Mouse (Mus musculus) neural tube, embryonic 11.5 days (tissue): ENCODE measurements around the gene Itih3. TPM values are rescaled to one million over a fixed set of nuclear protein-coding genes. Genes with fewer than 3 reads are reported as not detected.

Source experiments
- ATAC-seq: fragments of 200-750 bp; cut with Nextera tagmentation; 2 replicates; pipeline ENCODE4 v1.8.0; 2017; ENCODE audit warnings: moderate number of reproducible peaks, mild to moderate bottlenecking, moderate TSS enrichment, moderate library complexity; ENCODE audit not compliant: insufficient read depth, low FRiP score, low TSS enrichment
- DNase-seq: peaks from one replicate; pipeline ENCODE4 v3.0.0-alpha.2; 2015; ENCODE audit warnings: low spot score
- H3K27ac ChIP-seq: fragments of 300-500 bp; sonication (generic); 2 replicates; pipeline ENCODE4 v1.5.1; 2014; ENCODE audit warnings: low read depth, mild to moderate bottlenecking, low read length
- H3K27me3 ChIP-seq: fragments of 300-500 bp; sonication (generic); 2 replicates; pipeline ENCODE4 v1.6.1; 2014; ENCODE audit warnings: mild to moderate bottlenecking, low read length, mixed read lengths; ENCODE audit not compliant: control insufficient read depth, insufficient read depth
- H3K36me3 ChIP-seq: fragments of 300-500 bp; sonication (generic); 2 replicates; pipeline ENCODE4 v1.6.1; 2014; ENCODE audit warnings: mild to moderate bottlenecking, low read length, moderate library complexity, mixed read lengths; ENCODE audit not compliant: control insufficient read depth, insufficient read depth
- H3K4me1 ChIP-seq: fragments of 300-500 bp; sonication (generic); 2 replicates; pipeline ENCODE4 v1.6.1; 2014; ENCODE audit warnings: low read length, mixed read lengths; ENCODE audit not compliant: control insufficient read depth, insufficient read depth
- H3K4me2 ChIP-seq: fragments of 300-500 bp; sonication (generic); 2 replicates; pipeline ENCODE4 v1.6.1; 2014; ENCODE audit warnings: low read depth, mild to moderate bottlenecking, moderate library complexity
- H3K4me3 ChIP-seq: fragments of 300-500 bp; sonication (generic); 2 replicates; pipeline ENCODE4 v1.5.1; 2014; ENCODE audit warnings: low read depth, low read length
- H3K9ac ChIP-seq: fragments of 300-500 bp; sonication (generic); 2 replicates; pipeline ENCODE4 v1.6.1; 2014; ENCODE audit warnings: mild to moderate bottlenecking, low read length
- H3K9me3 ChIP-seq: fragments of 300-500 bp; sonication (generic); 2 replicates; pipeline ENCODE4 v1.6.1; 2016; ENCODE audit warnings: low read length; ENCODE audit not compliant: control insufficient read depth
- WGBS: fragments of 180-500 bp; shearing (Covaris S2); extraction: QIAGEN DNeasy Blood & Tissue Kit; methylation state at CpG from one replicate; pipeline ENCODE4 v1.1.7; 2014; 5-methylcytosine and 5-hydroxymethylcytosine counted together
- polyA plus RNA-seq: library from polyadenylated mRNA; unstranded; fragments of >200 nt; fragmentation: Nextera tagmentation; extraction: Ambion mirVana; gene quantifications from 2 replicates; pipeline ENCODE4 v1.2.1, GENCODE M21; 2014

Gene Itih3
- polyA plus RNA-seq, 1 experiment from 2014 or later: not detected

DNA sequence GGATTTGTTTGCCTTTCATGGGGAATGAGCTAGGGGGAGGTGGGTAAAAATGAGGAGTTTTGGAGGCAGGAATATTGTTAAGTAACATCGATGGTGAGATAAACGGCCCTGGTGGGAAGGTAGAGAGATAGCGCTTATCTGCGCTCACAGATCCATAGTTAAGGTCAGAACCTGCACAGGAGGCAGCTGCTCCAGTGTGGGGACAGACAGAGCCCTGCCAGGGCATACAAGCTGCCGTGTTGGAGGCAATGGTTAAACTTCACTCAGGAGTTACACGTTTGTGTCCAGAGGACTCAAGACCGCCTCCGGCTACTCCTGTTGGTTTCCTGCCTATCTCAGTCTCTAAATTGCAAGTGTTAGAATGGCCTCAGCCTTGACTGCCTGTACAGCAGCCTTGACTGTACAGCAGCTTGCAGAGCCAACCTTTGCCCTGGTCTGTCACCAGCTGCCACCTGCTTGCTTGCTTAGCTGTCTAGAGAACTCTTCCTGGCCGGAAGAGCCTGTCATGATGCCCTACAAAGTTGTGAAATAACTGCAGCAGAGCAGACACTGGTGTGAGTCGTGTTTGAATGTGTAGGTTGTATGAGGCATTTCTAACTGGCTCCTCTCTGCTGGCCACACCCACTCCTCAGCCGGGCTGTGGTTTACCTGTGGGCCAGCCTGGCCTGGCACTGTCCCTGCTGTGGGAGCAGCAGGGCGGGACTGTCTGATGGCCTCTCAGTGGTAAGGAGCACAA is 48.3 kb downstream of the Itih3 start:
- Histone ChIP-seq H3K4me3 (no peak overlapping the region), H3K27ac (no peak overlapping the region), H3K4me2 (no peak overlapping the region), H3K9me3 (no peaks in the 10 kb centered on the region), H3K36me3 (no peaks in the 10 kb centered on the region), H3K4me1 (no peaks in the 10 kb centered on the region), H3K9ac (no peak overlapping the region), H3K27me3 (no peaks in the 10 kb centered on the region)
- WGBS: 92% methylated on average over 12 of the region's 12 CpGs
- no peak for DNase-seq
- ATAC-seq: no peak

DNA sequence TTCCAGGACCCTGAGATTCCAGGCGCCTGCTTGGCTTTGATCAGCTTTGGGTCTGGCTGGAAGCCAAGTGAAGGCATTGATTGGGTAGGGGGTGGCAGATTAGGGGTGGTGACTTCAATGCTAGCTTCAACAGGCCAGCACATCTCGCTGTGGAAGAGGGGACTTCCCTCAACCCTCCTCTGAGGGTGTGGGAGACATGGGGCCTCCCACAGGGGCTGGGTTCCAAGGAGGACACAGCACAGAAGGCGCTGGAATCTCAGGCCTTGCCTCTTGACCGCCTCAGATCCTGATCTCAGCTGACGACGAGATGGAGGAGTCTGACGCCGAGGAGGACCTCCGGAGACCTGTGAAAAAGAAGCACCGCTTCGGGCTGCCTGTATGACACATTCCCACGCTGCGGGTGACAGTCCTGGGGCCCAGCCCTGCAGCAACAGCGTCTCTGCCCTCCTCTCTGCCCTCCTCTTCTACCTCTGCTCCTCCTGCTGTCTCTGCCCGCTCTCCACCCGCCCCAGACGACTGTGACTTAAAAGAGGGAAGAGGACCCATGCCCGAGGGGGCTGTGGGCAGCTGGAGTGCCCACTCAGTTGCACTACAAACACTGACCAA is 49.4 kb downstream of the Itih3 start:
- no peaks in the 10 kb centered on the region for H3K9me3 ChIP-seq
- WGBS: 84% methylated on average over 18 of the region's 18 CpGs
- ATAC-seq: no peak
- no peaks in the 10 kb centered on the region for H3K27me3 ChIP-seq
- no peak overlapping the region for H3K27ac ChIP-seq
- no peak overlapping the region for H3K4me2 ChIP-seq
- H3K36me3 ChIP-seq: no peaks in the 10 kb centered on the region
- H3K4me1 ChIP-seq: no peaks in the 10 kb centered on the region
- no peak for DNase-seq
- H3K9ac ChIP-seq: no peak overlapping the region
- no peak overlapping the region for H3K4me3 ChIP-seq

DNA sequence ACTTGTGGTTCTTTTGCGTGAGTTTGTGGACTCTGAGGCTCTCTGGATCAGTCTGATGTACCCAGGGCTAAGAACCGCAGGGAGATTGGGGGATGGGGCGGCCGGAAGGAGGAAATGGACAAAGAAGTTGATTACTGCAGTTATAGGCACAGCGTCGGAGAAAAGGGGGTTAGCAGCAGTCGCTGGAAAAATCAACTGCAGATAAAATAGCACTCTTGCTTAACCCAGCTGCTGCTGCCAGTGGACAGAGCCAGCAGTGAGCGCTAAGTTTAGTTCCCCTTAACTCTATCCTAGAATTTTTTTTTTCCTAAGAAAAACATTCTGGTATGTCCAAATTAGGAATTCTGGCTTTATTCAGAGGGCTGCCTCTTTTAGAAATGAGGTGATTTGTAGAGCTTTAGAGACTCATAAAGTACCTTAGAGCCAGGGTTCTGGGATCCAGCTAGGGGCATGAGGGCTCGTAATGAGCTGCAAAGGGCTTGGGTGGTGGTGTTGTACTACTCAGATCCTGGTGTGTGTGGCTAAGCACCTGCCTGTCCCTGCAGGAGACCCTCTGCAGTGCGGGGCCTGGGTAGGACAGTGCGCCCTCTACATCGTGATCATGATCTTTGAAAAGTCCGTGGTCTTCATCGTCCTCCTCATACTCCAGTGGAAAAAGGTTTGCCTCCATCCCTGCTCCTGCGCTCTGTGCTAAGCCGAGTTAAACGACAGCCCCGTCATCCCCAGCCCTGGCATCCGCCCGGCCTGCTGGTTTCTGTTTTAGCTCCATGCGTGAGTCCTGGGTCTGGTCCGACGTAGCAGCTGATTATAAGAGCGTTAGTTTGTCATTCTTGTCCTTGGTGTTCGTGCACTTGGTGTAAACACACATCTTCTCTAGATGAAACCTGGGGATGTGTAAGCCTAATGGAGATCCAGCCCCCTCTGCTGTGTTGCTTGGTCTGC is 53.1 kb downstream of the Itih3 start:
- ATAC-seq: no peak
- H3K4me1 ChIP-seq: no peaks in the 10 kb centered on the region
- no peak overlapping the region for H3K4me3 ChIP-seq
- no peak overlapping the region for H3K9ac ChIP-seq
- no peak overlapping the region for H3K27ac ChIP-seq
- no peak for DNase-seq
- WGBS: 78% methylated on average over 25 of the region's 25 CpGs
- no peaks in the 10 kb centered on the region for H3K36me3 ChIP-seq
- no peak overlapping the region for H3K4me2 ChIP-seq
- no peaks in the 10 kb centered on the region for H3K27me3 ChIP-seq
- no peaks in the 10 kb centered on the region for H3K9me3 ChIP-seq

DNA sequence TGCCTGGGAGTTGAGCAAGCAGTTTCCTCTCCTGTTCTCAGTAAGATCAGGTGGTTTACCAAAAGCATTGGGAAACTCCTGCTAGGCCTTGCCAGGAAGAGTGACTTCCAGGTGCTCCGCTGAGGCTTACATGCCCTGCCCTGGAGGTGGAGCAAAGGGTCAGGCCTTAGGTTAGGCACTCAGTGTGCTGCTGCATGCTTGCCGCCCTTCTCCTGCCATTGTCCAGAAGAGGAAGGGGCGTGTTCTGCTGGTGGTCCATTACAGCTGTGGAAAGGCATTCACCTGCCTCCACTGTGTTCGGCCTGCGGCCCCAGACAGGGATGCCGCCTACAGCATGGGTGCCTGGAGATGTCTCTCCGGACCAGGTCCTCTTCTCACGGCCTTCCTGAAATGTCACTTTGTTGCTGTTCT is 54.2 kb downstream of the Itih3 start:
- Histone ChIP-seq H3K4me2 (no peak overlapping the region), H3K27me3 (no peaks in the 10 kb centered on the region), H3K9me3 (no peaks in the 10 kb centered on the region), H3K4me3 (no peak overlapping the region), H3K9ac (no peak overlapping the region), H3K36me3 (no peaks in the 10 kb centered on the region), H3K27ac (no peak overlapping the region), H3K4me1 (no peaks in the 10 kb centered on the region)
- no peak for DNase-seq
- WGBS: 84% methylated on average over 8 of the region's 8 CpGs
- ATAC-seq: no peak

DNA sequence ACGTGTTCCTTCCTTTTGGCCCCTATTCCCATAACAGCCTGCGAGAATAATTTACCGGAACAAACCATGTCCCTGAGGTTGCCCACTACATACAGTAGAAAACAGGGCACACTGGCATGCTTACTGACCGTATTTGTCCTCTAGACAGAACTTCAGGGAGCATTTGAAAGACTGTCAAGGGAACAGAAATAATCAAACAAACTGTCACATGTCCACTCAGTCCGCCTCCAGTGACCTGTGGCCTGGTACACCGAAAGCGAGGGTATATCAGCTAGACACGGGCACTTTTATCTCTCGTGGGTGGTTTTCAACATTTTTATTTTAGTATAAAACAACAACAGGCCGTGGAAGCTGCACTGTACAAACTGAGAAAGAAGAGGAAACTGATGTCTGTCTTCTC is 54.7 kb downstream of the Itih3 start:
- H3K4me3 ChIP-seq: no peak overlapping the region
- H3K4me1 ChIP-seq: no peaks in the 10 kb centered on the region
- no peaks in the 10 kb centered on the region for H3K9me3 ChIP-seq
- no peaks in the 10 kb centered on the region for H3K36me3 ChIP-seq
- no peaks in the 10 kb centered on the region for H3K27me3 ChIP-seq
- DNase-seq (no peak), ATAC-seq (no peak)
- WGBS: 92% methylated on average over 10 of the region's 10 CpGs
- H3K4me2 ChIP-seq: no peak overlapping the region
- no peak overlapping the region for H3K9ac ChIP-seq
- no peak overlapping the region for H3K27ac ChIP-seq

DNA sequence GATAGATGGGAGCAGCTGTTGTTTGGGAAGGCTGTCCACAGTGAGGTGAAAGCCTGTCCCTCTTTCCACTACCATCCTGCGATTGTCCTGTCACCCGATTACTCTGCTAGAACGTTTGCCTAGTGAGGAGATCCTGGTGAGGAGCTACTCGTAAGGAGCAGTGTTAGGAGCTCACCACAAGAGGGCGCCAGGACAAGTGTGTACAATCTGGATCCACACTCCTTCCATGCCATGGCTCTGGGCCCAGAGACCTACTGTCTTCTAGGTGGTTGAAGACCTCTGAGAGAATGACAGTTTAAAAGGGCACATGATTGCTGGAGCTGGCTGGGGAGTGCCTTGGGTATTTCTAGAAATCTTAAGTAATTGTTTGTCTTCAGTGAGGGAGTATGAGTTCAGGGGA is 56.5 kb downstream of the Itih3 start:
- H3K4me3 ChIP-seq: no peak overlapping the region
- no peaks in the 10 kb centered on the region for H3K9me3 ChIP-seq
- ATAC-seq (no peak), DNase-seq (peak; percentile 74)
- H3K4me2 ChIP-seq: no peak overlapping the region
- H3K9ac ChIP-seq: no peak overlapping the region
- H3K4me1 ChIP-seq: no peaks in the 10 kb centered on the region
- no peaks in the 10 kb centered on the region for H3K27me3 ChIP-seq
- WGBS: 29% methylated on average over 5 of the region's 5 CpGs
- H3K27ac ChIP-seq: no peak overlapping the region
- no peaks in the 10 kb centered on the region for H3K36me3 ChIP-seq

GRCm38 (mm10) chr14:30865311-30865710 is 58.2 kb downstream of the Itih3 start:
- no peak overlapping the region for H3K27ac ChIP-seq
- ATAC-seq: no peak
- 74% methylated on average over 3 of the region's 3 CpGs for WGBS
- H3K36me3 ChIP-seq: no peaks in the 10 kb centered on the region
- no peak overlapping the region for H3K9ac ChIP-seq
- no peak for DNase-seq
- H3K4me1 ChIP-seq: no peaks in the 10 kb centered on the region
- no peak overlapping the region for H3K4me3 ChIP-seq
- H3K27me3 ChIP-seq: no peaks in the 10 kb centered on the region
- no peak overlapping the region for H3K4me2 ChIP-seq
- H3K9me3 ChIP-seq: no peaks in the 10 kb centered on the region

GRCm38 (mm10) chr14:30862368-30862767 is 61.2 kb downstream of the Itih3 start:
- Histone ChIP-seq H3K4me3 (no peak overlapping the region), H3K9ac (no peak overlapping the region; the same call in 1 of the 2 replicates), H3K9me3 (no peaks in the 10 kb centered on the region), H3K27me3 (no peaks in the 10 kb centered on the region), H3K36me3 (no peaks in the 10 kb centered on the region), H3K4me1 (no peaks in the 10 kb centered on the region), H3K4me2 (no peak overlapping the region), H3K27ac (no peak overlapping the region)
- 92% methylated on average over 9 of the region's 9 CpGs for WGBS
- ATAC-seq (no peak), DNase-seq (no peak)
